Comparison of ENCODE assay signal across 9 mouse cellular contexts in genomic region chr5:114922998-114923473, GRCm38 (mm10). TPM values are rescaled to one million over a fixed set of nuclear protein-coding genes. Genes with fewer than 3 reads are reported as not detected.
A peak's percentile ranks its signal among the peaks of the same experiment; 100 is the strongest.
DNase-seq lines count a peak whose midpoint lies in the region; ATAC-seq lines count a peak whose summit lies in the region.
"Had no signal": no experiment of that assay in that cellular context is flagged by ENCODE, and none has a peak within 500 bp of the region (broad histone marks: within the 10 kb centered on the region; RNA-seq: fewer than 3 reads in every experiment).

Oasl1 (plus strand) TSS chr5:114923240.

- H3K36me3 ChIP-seq in embryonic facial prominence, embryonic 12.5 days, result no peaks in the 10 kb centered on the region
- no peaks in the 10 kb centered on the region for H3K36me3 ChIP-seq in embryonic facial prominence, embryonic 10.5 days (replicated peaks)
- H3K36me3 ChIP-seq in kidney, embryonic 16.5 days (ENCODE audit: insufficient read depth, low read length), result no peaks in the 10 kb centered on the region

- no peak within 1 kb of the TSS for H3K4me3 ChIP-seq in embryonic facial prominence, embryonic 12.5 days
- H3K4me3 ChIP-seq in embryonic facial prominence, embryonic 10.5 days, result no peak within 1 kb of the TSS
- peak within 1 kb of the TSS; percentile 34 for H3K4me3 ChIP-seq in kidney, embryonic 16.5 days (ENCODE audit: low read length)

- no peak within 1 kb of the TSS for H3K9ac ChIP-seq in embryonic facial prominence, embryonic 12.5 days
- H3K9ac ChIP-seq in kidney, embryonic 16.5 days (replicated peaks; ENCODE audit: low read length), result peak within 1 kb of the TSS; percentile 55

- peak within 1 kb of the TSS; percentile 19 for H3K4me2 ChIP-seq in embryonic facial prominence, embryonic 12.5 days (replicated peaks)
- peak within 1 kb of the TSS; percentile 50 for H3K4me2 ChIP-seq in kidney, embryonic 16.5 days (replicated peaks; ENCODE audit: low read depth, low read length)

- no peak for DNase-seq in embryonic facial prominence, embryonic 10.5 days (ENCODE audit: low spot score)
- DNase-seq in adrenal gland, postnatal 36 days, result peak; percentile 39 to 53
- DNase-seq in heart, adult 8-10 months (ENCODE audit: low spot score), result peak; percentile 42
- DNase-seq in lung, postnatal 25 days (ENCODE audit: low spot score), result peak; percentile 39
- DNase-seq in spleen, postnatal 36 days (ENCODE audit: low spot score in 2 of 2), result peak; percentile 56 to 72
- DNase-seq in adipocyte (ENCODE audit: low spot score), result no peak

- H3K9me3 ChIP-seq in embryonic facial prominence, embryonic 12.5 days, result no peaks in the 10 kb centered on the region
- H3K9me3 ChIP-seq in embryonic facial prominence, embryonic 10.5 days, result no peaks in the 10 kb centered on the region
- no peaks in the 10 kb centered on the region for H3K9me3 ChIP-seq in kidney, embryonic 16.5 days (ENCODE audit: low read length)

- ATAC-seq in embryonic facial prominence, embryonic 12.5 days (ENCODE audit: insufficient number of reproducible peaks, insufficient read depth, low FRiP score, low TSS enrichment), result peak; percentile 36; the same call in 1 of the 2 replicates
- peak; percentile 41; the same call in 1 of the 2 replicates for ATAC-seq in kidney, embryonic 16.5 days (ENCODE audit: low FRiP score, low TSS enrichment)
- ATAC-seq: Patski had no signal

- WGBS in embryonic facial prominence, embryonic 12.5 days, result 55% methylated on average over 15 of the region's 15 CpGs
- WGBS in embryonic facial prominence, embryonic 10.5 days, result 67% methylated on average over 15 of the region's 15 CpGs
- 21% methylated on average over 15 of the region's 15 CpGs for WGBS in kidney, embryonic 16.5 days

- 0 out of 2 replicates have a peak, but pooled peaks cover 4% of the 10 kb centered on the region for H3K4me1 ChIP-seq in embryonic facial prominence, embryonic 12.5 days
- H3K4me1 ChIP-seq in embryonic facial prominence, embryonic 10.5 days, result peaks cover 5% of the 10 kb centered on the region
- peaks cover 22% of the 10 kb centered on the region for H3K4me1 ChIP-seq in kidney, embryonic 16.5 days (ENCODE audit: insufficient read depth, low read length)

- no peak within 1 kb of the TSS for H3K27ac ChIP-seq in embryonic facial prominence, embryonic 12.5 days
- H3K27ac ChIP-seq in embryonic facial prominence, embryonic 10.5 days (replicated peaks), result no peak within 1 kb of the TSS
- H3K27ac ChIP-seq in kidney, embryonic 16.5 days (ENCODE audit: low read length), result no peak within 1 kb of the TSS

- no peaks in the 10 kb centered on the region for H3K27me3 ChIP-seq in embryonic facial prominence, embryonic 12.5 days
- H3K27me3 ChIP-seq in embryonic facial prominence, embryonic 10.5 days (replicated peaks; ENCODE audit: low read depth, poor library complexity, severe bottlenecking), result no peaks in the 10 kb centered on the region
- no peaks in the 10 kb centered on the region for H3K27me3 ChIP-seq in kidney, embryonic 16.5 days (ENCODE audit: insufficient read depth, low read length)
- H3K27me3 ChIP-seq: Patski had no signal

RNA-seq across cellular contexts. Expression of gene Oasl1, which starts in this region (rescaled TPM):
- polyA plus RNA-seq in embryonic facial prominence, embryonic 12.5 days (2016; fragmentation: Nextera tagmentation; extraction: Ambion mirVana), result 0.38 and 0.65 TPM in 2 replicates
- polyA plus RNA-seq in embryonic facial prominence, embryonic 10.5 days (2016; fragmentation: Nextera tagmentation; extraction: Ambion mirVana), result 0.24 TPM in 1 of 2 replicates, not detected in the other
- 1 to 10 TPM; 1.8 to 2.4 TPM for total RNA-seq in adrenal gland, postnatal 36 days (2021)
- under 1 TPM; 0.44 to 0.72 (median 0.59) TPM for total RNA-seq in heart, adult 8-10 months (2022)
- 1.5 and 2.1 TPM in 2 replicates for polyA plus RNA-seq in kidney, embryonic 16.5 days (2015; fragmentation: Nextera tagmentation; extraction: Ambion mirVana)

Comparison
In these comparisons a context has a peak if more than half of its experiments do, and no peak if none do; other contexts are left out.
1. Peak in ATAC-seq and H3K4me2 ChIP-seq in embryonic facial prominence, embryonic 12.5 days; RNA of the gene not detected or under 1 TPM.
2. Peak in DNase-seq in heart, adult 8-10 months; RNA of the gene not detected or under 1 TPM.
3. DNase-seq: peak in adrenal gland, postnatal 36 days (2 of 2), lung, postnatal 25 days (single experiment) and spleen, postnatal 36 days (2 of 2); none in embryonic facial prominence, embryonic 10.5 days (single experiment) and adipocyte (single experiment).